Mouse (Mus musculus) spleen, postnatal 4 days (tissue): ENCODE data around the gene Sp1.
A peak's percentile ranks its signal among the peaks of the same experiment; 100 is the strongest.

ENCODE experiments used
- DNase-seq, 2 experiments: peaks; one replicate each; pipeline ENCODE4 v3.0.0; 2022; ENCODE audit warnings: low spot score in 2 of 2

The Sp1 gene

DNA sequence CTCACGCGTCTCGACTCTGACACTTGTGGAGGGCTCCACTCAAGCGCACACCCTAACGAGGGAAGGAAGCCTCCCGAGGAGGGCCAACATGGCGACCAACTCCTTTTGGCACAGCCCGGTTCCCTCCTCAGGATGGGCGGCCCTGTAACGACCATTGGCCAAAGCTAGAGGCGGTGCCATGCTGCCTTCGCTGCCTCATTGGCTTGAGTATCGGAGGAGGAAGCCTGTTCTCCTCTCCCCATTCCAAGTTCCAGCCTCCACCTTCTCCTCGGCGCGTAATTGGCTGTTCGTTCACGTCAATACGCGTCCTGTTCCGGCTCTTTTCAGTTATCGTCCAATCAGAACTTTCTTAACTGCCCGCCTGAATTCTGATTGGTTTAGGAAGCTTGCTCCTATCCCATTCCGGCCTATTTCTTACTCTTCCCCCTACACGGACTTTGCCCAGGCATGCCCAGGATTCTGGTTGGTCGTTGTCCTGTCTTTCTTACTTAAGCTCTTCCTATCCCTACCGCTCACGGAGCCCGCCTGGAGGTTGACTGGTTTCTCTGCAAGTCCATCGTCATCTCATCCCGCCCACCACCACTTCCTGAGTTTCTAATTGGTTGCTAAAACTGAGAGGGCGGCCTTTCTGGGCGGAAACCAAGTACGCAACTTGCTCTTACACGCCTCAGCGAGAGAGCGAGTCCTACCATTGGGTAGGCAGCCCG, at the start of gene Sp1:
Sp1 (plus strand) TSS at position 655 of the 707 bp plus-strand sequence.
- peak; percentile 96 to 99 for DNase-seq

DNA sequence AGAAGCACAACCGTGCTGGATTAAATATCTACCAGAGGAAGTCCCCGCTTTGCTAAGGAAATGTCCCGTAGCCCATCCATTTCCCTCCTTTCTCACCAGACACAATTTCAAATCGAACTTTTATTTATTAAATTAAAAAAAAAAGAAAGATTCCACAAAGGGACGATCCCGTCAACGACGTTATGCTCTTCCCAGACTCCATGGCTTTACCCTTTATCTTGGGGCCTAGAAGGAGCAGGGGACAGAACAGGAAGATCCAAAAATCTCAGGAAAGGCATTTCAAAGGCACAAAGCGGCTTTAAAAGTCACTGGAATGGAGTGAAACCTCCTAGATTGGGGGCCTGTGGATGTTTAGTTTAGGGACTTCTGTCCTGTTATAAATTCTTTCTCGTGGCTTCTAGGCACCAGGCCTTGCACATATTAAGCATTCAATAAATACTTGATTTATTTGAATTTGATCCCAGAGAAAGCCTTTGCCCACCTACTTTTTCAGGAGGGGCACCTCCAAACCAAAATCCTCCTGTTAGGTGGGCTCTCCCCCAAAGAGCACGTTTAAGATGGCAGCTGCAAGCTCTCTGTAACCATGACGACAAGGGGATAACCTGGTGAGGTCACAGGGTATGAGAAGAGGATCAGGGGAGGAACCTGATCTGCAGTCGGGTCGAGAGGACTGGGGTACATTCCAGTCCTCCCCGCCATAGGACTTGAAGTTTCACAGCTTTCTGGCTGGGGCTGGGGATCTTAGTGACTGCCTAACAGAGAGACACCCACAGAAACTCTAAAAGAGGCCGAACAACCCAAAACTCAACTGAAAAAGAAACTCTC, 49.2 kb upstream of the Sp1 start:
- DNase-seq = no peak

DNA sequence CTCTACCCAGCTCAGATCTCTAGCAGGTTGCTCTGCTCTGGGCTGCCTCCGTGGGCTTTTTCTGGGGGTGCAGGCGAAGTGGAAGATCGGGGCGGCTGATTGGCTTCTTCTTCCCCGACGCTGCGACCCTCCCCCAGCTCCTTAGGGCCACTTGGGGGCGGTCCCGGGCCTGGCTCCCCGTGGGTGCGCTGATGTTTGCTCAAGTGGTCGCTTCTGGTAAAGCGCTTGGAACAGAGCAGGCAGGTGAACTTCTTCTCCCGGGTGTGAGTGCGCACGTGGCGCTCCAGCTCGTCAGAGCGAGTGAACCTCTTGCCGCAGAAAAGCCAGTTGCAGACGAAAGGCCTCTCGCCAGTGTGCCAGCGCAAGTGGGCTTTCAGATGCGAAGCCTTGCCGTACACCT, 47.8 kb upstream of the Sp1 start:
- DNase-seq = no peak

DNA sequence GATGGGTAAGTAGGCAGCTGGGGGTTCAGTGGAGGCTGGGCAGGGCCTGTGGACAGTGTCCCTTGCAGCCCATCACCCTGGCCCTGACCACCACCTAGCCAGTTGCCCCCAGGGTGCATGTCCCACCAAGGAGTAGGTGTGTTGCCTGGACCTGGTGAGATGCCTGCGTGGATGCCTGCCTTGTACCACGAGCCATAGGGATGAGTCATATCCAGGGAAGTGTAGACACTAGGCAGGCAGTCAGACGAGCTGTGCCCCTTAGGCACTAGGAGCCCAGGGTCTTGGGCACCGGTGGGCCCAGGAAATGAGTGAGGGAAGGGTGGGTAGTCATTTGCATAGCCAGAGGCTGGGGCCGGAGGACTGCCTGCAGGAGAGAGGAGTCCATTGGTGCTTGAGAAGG, 47.1 kb upstream of the Sp1 start:
- no peak for DNase-seq

DNA sequence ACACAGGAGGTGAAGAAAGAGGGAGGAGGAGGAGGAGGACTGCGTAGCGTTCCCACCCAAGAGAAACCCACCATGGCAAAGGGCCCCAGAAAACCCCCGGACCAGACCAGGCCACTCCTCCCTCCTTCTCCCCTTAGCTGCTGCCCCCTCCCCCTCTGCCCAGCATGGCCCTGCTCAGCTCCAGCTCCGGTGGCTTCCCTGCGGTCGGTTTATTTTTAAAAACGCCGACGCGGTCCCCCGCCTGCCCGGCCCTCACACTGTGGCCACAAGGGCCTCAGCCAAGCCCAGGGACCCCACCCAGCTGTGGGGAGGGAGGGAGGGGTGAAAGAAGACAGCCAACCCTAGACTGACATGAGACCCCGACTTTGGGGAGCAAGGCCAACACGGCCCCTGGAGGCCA, 43.3 kb upstream of the Sp1 start:
- no peak for DNase-seq

DNA sequence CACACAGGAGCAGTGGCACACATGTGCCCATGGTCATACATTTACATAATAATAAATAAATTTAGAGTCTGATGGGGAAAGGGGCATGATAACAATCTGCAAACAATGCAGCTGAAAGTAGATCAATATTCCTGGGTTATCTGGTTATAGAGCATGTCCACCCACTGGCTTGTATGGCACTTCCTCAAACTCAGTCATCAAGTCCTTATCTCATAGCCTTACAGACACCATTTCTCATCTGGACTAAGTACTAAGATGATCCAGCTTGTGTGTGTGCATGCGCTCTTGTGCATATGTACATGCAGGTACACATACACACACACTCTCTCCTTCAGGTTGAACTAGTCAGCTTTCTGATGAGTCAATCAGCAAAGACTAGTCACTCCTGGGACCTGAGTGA, 41.3 kb upstream of the Sp1 start:
- DNase-seq = no peak

DNA sequence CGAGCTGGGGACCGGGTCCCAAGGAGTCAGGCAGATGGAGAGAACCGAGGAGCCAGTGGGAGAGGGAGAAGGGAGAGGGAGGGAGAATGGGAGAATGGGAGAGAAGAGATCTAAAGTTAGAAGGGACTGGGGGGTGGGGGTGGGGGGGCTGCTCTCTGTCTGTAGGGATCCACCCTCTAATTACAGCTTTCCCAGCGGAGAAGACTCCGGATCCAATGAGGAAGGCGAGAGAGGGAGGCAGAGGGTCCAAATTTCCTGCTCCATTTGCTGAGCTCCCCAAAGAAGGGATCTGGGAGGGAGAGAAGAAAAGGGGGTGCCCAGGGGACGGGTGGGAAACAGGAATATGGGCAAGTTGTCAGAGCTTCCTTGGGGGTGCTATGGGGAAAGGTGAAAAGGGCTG, 39.7 kb upstream of the Sp1 start:
- DNase-seq = no peak

DNA sequence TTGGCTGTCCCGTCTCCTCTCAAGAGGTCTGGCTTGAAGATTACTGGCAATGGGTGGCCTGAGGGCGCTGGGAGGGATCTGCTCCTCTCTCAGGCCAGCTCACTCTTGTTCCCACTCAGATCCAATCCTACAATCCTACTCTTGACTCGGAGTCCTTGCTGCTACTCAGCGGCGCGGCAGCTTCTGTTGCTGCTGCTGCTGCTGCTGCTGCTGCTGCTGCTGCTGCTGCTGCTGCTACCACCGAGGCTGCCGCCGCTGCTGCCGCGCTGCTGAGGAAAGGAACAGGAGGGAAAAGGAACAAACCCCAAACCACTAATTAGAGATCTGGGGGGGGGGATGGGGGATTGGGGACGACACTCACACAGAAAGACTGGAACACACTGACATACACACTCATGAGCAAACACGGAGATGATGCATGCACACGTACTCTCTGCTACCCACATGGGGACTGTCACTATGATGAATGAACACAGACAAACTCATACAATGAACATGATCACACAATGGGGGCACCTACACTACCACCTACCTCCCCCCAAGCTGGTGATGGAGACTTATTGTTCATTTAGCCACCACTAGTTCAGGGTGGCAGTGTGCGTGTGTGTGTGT, 39.1 kb upstream of the Sp1 start, which contains the start of gene Sp7:
Sp7 (minus strand) TSS at position 450 of the 612 bp plus-strand sequence.
- no peak for DNase-seq

DNA sequence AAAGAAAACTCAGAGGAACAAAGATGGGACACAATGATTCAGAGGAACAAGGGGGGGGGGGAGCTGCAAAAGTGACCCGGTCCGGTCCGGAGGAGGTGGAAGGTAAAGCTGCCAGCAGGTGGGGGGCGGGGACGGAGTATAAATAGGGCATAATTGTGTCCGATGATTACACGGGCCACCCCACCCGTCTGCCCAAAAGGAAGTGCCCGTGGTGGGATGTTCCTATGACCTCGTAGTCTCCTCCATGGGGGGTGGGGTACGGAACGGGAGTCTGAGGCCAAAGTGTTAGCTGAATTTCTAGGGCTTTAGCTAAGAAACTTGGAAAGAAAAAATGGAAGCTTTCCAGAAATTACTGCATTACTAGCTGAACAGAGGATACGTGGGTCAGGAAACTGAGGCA, 36.0 kb upstream of the Sp1 start:
- no peak for DNase-seq

DNA sequence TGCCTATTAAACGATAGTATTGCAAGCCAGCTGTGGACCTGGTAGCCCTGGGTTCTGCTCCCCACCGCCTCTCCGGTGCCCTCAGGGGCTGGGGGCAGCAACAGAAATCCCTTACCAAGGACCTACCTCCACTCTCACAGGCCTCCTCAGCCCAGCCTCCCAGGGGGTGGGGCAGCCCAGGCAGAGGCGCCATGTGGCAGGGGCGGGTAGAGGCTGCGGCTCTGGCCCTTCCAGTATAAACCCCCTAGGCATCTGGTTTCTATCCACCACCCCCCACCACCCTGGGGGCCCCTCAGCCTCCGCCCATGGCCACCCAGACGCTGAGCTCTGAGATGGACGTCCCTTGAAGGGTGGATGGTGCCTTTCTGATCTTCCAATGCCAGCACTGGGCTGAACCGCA, 35.2 kb upstream of the Sp1 start:
- DNase-seq = no peak

DNA sequence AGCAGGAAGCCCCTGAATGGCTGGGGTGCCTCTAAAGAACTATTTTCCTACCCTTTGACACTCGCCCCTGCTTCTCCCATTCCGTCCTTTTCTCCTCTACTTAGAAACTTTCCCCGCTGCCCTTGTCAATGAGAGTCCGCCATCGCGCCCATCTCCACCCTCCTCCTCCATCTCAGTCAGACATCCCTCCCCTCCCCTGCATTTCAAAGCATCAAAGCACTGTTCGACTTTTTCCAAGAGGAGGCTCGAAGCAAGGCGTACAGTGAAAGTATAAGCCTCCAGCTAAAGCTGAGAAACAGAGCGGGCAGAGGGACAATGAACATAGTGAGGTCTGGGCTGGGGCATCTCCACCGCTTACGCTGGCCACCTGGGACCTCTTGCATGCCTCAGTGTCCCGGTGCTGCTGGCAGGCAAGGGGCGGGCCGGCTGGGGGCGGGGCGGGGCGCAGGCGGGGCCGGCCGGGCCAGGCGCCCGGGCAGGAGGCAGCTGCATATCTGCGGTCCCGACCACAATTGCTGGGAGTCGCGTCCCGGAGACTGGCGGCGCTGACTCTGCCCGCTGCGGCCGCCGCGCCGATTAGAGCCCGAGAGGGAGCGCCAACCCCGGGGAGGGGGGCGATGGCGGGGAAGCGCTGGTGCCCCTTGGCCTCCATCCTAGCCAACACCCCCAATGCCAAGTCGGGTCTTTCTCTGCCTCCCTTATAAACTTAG, 29.3 kb upstream of the Sp1 start:
- peak; percentile 59 to 83 for DNase-seq

DNA sequence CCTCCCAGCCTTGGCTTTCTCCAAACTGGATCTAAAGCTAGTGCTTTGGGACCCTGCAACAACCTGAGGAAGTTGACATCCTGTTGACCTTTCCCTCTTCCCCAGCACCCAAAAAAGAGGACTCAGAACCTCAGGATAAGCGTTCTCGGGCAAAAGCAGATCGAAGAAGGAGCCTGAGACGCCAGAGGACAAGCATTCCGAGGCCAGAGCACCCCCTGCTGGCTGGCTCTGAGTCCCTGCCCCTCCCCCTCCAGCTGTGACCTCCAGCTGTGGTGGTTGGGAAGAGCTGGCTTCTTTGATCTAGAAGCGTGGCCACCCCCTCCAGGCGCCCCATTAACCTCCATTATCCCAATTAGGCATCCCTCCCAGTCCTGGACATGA, 28.8 kb upstream of the Sp1 start:
- peak; percentile 84 to 93 for DNase-seq

DNA sequence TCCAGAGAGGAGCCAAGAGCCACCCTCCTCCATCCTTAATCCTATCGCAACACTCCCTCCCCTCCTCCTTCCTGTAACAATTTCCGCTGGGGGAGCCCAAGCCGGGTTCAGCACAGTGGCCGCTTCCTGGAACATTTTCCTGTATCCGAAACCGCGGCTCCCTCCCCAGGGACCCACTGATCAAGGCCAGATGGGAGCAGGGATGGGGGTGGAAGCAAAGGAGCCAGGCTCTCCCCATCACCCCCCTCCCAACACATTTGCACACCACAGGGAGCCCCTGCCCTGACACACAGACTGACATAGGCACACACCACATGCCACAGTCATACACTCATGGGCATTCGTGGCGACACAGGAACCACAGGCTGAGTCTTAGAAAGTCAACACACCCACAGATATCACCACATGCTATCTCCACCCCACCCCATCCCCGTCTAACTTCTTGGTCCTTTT, 28.1 kb upstream of the Sp1 start:
- peak in 1 of 2 experiments; percentile 21 for DNase-seq

DNA sequence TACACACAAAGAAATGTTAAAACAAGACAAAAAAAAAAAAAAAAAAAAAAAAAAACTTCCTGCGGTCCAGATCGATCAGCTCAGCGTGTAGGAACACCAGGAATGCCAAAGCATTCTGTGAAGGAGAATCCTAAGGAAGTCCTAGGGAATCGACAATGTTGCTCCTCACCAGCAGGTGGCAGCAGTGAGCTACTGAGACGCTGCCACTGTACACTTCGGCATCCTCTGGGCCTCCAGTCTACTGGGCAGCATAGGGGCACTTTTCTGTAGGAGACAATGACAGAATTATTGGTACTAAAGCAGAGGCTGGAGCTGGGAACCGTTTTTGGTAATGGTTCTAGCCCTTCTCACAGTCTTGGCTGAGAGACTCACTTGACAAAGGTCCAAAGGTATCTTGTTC, 24.4 kb upstream of the Sp1 start:
- DNase-seq = peak; percentile 73 to 92

DNA sequence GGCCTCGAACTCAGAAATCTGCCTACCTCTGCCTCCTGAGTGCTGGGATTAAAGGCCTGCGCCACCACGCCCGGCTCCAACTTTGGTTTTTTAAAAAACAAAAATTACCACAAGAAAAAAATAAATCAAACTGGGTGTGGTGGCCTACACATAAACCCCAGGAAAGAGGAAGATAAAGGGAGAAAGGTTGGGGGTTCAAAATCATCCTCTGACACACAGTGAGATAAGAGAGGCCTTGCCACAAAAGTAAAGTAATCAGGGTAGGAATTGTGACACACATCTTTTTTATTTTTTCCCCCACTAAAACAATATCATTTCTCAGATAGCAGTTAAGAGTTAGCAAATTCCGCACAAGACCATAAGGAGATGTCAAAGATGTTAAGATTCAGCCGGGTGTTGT, 22.3 kb upstream of the Sp1 start:
- DNase-seq = no peak

DNA sequence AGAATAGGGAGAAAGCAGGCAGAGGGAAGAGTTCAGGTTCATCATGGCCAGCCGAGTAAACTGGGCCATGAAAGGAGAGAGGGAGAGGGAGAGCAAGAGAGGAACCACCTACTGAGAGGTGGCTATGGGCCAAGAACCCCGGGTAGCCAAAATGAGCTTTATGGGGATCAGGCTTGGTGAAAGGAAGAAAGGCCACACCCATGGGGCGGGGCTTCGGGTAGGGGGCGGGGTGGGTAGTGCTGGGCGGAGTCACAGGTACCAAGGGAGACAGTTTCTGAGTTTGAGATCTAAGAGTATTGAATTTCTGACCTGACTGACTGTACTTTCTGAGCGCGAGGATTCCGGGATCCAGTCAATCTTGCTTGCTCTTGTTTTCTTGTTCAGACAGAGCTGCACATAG, 19.3 kb upstream of the Sp1 start:
- DNase-seq = peak in 1 of 2 experiments; percentile 65

DNA sequence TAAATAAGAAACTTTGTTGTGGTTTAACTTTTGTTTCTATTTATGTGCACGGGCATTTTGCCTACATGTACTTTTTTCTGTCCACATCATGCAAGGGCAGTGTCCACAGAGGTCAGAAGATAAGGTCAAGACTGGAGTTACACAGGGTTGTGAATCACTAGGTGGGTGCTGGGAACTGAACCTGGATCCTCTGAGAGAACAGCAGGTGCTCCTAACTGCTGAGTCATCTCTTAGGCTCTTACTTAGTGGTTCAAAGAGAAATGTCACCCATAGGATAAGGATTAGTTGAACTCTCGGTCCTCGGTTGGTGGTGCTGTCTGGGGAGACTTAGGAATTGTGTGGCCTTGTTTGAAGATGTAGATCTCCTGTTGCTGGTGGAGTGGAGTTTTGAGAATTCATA, 17.0 kb upstream of the Sp1 start:
- no peak for DNase-seq

DNA sequence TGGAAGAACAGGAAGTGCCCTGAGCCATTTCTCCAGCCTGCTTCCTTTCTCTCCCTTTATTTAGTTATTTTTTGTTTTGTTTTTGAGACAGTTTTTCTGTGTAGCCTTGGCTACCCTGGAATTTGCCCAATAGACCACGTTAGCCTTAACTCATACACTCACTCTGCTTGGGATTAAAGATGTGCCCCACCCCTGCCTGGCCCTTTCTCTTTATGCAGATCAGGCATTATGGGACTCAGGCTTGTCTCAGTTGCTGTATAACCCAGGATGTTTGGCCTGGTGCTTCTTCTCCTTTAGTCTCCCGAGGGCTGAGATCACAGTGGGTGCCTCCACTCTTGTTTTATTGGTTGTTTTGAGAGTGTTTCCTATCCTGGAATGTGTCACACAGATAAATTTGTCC, 13.4 kb upstream of the Sp1 start:
- DNase-seq = no peak

DNA sequence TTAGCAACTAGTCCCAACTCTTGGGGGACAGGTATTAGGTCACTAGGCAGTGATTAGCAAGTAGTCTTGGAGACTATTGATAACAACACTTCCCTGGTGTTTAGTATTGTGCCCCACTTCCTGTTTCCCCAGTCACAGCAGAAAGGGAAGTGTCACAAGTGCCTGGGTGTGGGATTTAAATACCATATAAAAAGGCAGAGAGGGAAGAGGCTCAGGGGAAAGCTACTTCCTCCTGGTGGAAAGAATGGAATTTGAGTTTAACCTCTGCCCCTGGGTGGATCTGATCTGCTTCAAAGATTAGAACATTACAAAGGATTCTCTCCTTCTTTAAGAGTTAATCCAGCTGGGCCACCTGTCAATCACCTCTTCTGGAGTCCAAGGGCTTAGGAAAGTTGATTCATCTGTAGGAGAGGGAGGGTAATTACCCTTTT, 12.3 kb upstream of the Sp1 start:
- no peak for DNase-seq

DNA sequence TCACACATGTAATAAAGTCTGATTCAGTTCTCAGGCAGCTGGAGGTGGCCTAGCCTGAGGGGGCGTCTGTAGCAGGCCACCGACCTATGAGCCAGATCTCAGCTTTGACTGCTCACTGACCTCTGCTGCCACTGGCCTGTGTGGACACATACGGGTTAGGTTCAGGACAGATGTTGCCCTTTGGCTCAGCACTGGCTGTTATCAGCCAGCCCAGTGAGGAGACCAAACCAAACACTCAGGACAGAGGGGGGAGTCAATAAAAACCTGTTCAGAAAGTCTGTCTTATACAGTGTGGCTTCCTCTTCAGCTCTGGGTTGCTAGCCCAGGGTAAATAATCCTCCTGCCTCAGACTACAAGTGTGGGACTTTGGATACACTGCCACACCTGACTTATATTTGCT, 10.9 kb upstream of the Sp1 start:
- no peak for DNase-seq

DNA sequence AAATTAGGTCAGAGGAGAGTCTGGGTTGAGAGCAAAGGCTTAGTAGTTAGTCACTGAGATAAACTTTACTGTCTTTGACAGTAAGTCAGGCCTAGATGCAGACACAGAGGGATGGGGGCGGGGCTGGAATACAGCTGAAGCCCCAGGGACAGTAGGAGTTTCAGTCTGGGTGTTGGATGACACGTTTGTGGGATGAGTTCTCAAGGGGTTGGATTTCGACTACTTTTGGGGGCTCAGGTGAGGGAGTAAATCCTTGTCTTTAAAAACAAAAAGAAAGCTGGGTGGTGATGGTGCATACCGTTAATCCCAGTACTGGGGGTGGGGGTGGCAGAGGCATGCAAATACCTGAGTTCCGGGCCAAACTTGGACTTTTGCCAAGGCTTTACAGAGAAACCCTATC, 7.3 kb upstream of the Sp1 start:
- no peak for DNase-seq
